Mouse (Mus musculus) limb, embryonic 12.5 days (tissue): Measurements from ENCODE around the gene Gm29276. TPM values are rescaled to one million over a fixed set of nuclear protein-coding genes. Genes with fewer than 3 reads are reported as not detected.
"Not testable (repeated sequence)": the region's sequence is repeated elsewhere in the genome, so short reads cannot be mapped to it uniquely, and the experiment has no call there.

Experiments used
- ATAC-seq: fragments of 200-750 bp; cut with Nextera tagmentation; 2 replicates; pipeline ENCODE4 v1.8.0; 2017; ENCODE audit warnings: low read depth, moderate TSS enrichment; ENCODE audit not compliant: insufficient number of reproducible peaks, insufficient read depth, low FRiP score, low TSS enrichment
- H3K27ac ChIP-seq: fragments of 300-500 bp; sonication (generic); 2 replicates; pipeline ENCODE4 v1.5.1; 2016; ENCODE audit warnings: mild to moderate bottlenecking, moderate library complexity
- H3K27me3 ChIP-seq: fragments of 300-500 bp; sonication (generic); 2 replicates; pipeline ENCODE4 v1.6.1; 2016; ENCODE audit warnings: mild to moderate bottlenecking, moderate library complexity
- H3K36me3 ChIP-seq: fragments of 300-500 bp; sonication (generic); 2 replicates; pipeline ENCODE4 v1.6.1; 2016; ENCODE audit warnings: mild to moderate bottlenecking, moderate library complexity
- H3K4me1 ChIP-seq: fragments of 300-500 bp; sonication (generic); replicated peaks from 2 replicates; pipeline ENCODE4 v1.6.1; 2016
- H3K4me2 ChIP-seq: fragments of 300-500 bp; sonication (generic); 2 replicates; pipeline ENCODE4 v1.6.1; 2016; ENCODE audit warnings: mild to moderate bottlenecking, moderate library complexity
- H3K4me3 ChIP-seq: fragments of 300-500 bp; sonication (generic); replicated peaks from 2 replicates; pipeline ENCODE4 v1.5.1; 2016; ENCODE audit warnings: mild to moderate bottlenecking
- H3K9ac ChIP-seq: fragments of 300-500 bp; sonication (generic); replicated peaks from 2 replicates; pipeline ENCODE4 v1.6.1; 2016; ENCODE audit warnings: mild to moderate bottlenecking, moderate library complexity
- H3K9me3 ChIP-seq: fragments of 300-500 bp; sonication (generic); 2 replicates; pipeline ENCODE4 v1.6.1; 2016; ENCODE audit warnings: mild to moderate bottlenecking, moderate library complexity
- WGBS: fragments of 180-500 bp; shearing (Covaris S2); methylation state at CpG from one replicate; pipeline ENCODE4 v1.1.7; 2016; 5-methylcytosine and 5-hydroxymethylcytosine counted together
- polyA plus RNA-seq: library from polyadenylated mRNA; unstranded; fragments of >200 nt; fragmentation: Nextera tagmentation; extraction: Ambion mirVana; gene quantifications from 2 replicates; pipeline ENCODE4 v1.2.1, GENCODE M21; 2016

The Gm29276 gene
- not detected in 2 replicates for polyA plus RNA-seq

- not testable (repeated sequence) for H3K9ac ChIP-seq, H3K4me3 ChIP-seq, H3K9me3 ChIP-seq, H3K27me3 ChIP-seq, H3K4me1 ChIP-seq, H3K27ac ChIP-seq, H3K4me2 ChIP-seq, H3K36me3 ChIP-seq, ATAC-seq
- WGBS = no CpG with 5 or more reads among the region's 7 CpGs
Measured at GRCm38 (mm10) chrY:42582150-42582549, at the start of gene Gm29276. Gm29276 (minus strand) TSS chrY:42582250.
